Mouse (Mus musculus): ENCODE measurements at regions not wholly inside any gene's neighbourhood (a gene's known extent, or its start where the extent isn't known, plus 50 kb on each side); places are given as distances from the start of the nearest gene placed in this dataset.

GRCm38 (mm10) chr11:84711886-84712285 lies 107.4 kb downstream of the Mrm1 start:
- peaks cover 15% of the 10 kb centered on the region for H3K27me3 ChIP-seq (ENCODE audit: control insufficient read depth, insufficient read depth, low read length)
- H3K36me3 ChIP-seq (ENCODE audit: control insufficient read depth, insufficient read depth): no peaks in the 10 kb centered on the region
- ATAC-seq (replicated peaks; ENCODE audit: extremely low read depth, insufficient read depth, low FRiP score): no peak
- 43% methylated on average over 6 of the region's 6 CpGs for WGBS
- H3K9me3 ChIP-seq (replicated peaks; ENCODE audit: control insufficient read depth, low read length): no peaks in the 10 kb centered on the region
- H3K9ac ChIP-seq (ENCODE audit: low read length): no peak overlapping the region
- no peak overlapping the region for H3K4me3 ChIP-seq (ENCODE audit: low read length)
- no peak overlapping the region for H3K27ac ChIP-seq (ENCODE audit: low read length)
- H3K4me1 ChIP-seq (ENCODE audit: control insufficient read depth, insufficient read depth, low read length): no peaks in the 10 kb centered on the region
- H3K4me2 ChIP-seq (ENCODE audit: low read depth, low read length): no peak overlapping the region

- ATAC-seq (replicated peaks; ENCODE audit: extremely low read depth, insufficient read depth, low FRiP score): no peak
Observed at GRCm38 (mm10) chr11:84708222-84708730, 111.0 kb downstream of the Mrm1 start.

GRCm38 (mm10) chr11:84707772-84708171 lies 111.5 kb downstream of the Mrm1 start:
- H3K9ac ChIP-seq (ENCODE audit: low read length): no peak overlapping the region
- peaks cover 18% of the 10 kb centered on the region for H3K27me3 ChIP-seq (ENCODE audit: control insufficient read depth, insufficient read depth, low read length)

More at GRCm38 (mm10) chr11:84708222-84708730, 111.0 kb downstream of the Mrm1 start:
- Histone ChIP-seq H3K9me3 (replicated peaks; ENCODE audit: control insufficient read depth, low read length) (no peaks in the 10 kb centered on the region), H3K9ac (ENCODE audit: low read length) (no peak overlapping the region), H3K27me3 (ENCODE audit: control insufficient read depth, insufficient read depth, low read length) (peaks cover 15% of the 10 kb centered on the region), H3K36me3 (ENCODE audit: control insufficient read depth, insufficient read depth) (no peaks in the 10 kb centered on the region), H3K4me3 (ENCODE audit: low read length) (no peak overlapping the region), H3K4me1 (ENCODE audit: control insufficient read depth, insufficient read depth, low read length) (no peaks in the 10 kb centered on the region), H3K4me2 (ENCODE audit: low read depth, low read length) (no peak overlapping the region), H3K27ac (ENCODE audit: low read length) (no peak overlapping the region)
- WGBS: 85% methylated on average over 10 of the region's 10 CpGs

GRCm38 (mm10) chr11:84706692-84707091 lies 112.6 kb downstream of the Mrm1 start:
- Histone ChIP-seq H3K27me3 (ENCODE audit: control insufficient read depth, insufficient read depth, low read length) (peaks cover 9% of the 10 kb centered on the region; the same call in 1 of the 2 replicates), H3K36me3 (ENCODE audit: control insufficient read depth, insufficient read depth) (no peaks in the 10 kb centered on the region), H3K9ac (ENCODE audit: low read length) (no peak overlapping the region), H3K4me3 (ENCODE audit: low read length) (no peak overlapping the region), H3K4me2 (ENCODE audit: low read depth, low read length) (no peak overlapping the region), H3K9me3 (replicated peaks; ENCODE audit: control insufficient read depth, low read length) (no peaks in the 10 kb centered on the region), H3K27ac (ENCODE audit: low read length) (no peak overlapping the region), H3K4me1 (ENCODE audit: control insufficient read depth, insufficient read depth, low read length) (no peaks in the 10 kb centered on the region)
- WGBS: 14% methylated on average over 6 of the region's 6 CpGs
- ATAC-seq (replicated peaks; ENCODE audit: extremely low read depth, insufficient read depth, low FRiP score): no peak

More at GRCm38 (mm10) chr11:84707772-84708171, 111.5 kb downstream of the Mrm1 start:
- Histone ChIP-seq H3K9me3 (replicated peaks; ENCODE audit: control insufficient read depth, low read length) (no peaks in the 10 kb centered on the region), H3K4me2 (ENCODE audit: low read depth, low read length) (no peak overlapping the region), H3K4me3 (ENCODE audit: low read length) (no peak overlapping the region), H3K27ac (ENCODE audit: low read length) (no peak overlapping the region), H3K4me1 (ENCODE audit: control insufficient read depth, insufficient read depth, low read length) (no peaks in the 10 kb centered on the region), H3K36me3 (ENCODE audit: control insufficient read depth, insufficient read depth) (no peaks in the 10 kb centered on the region)
- 30% methylated on average over 10 of the region's 10 CpGs for WGBS
- ATAC-seq (replicated peaks; ENCODE audit: extremely low read depth, insufficient read depth, low FRiP score): no peak

- Histone ChIP-seq H3K27ac (ENCODE audit: low read length) (no peak overlapping the region), H3K4me1 (ENCODE audit: control insufficient read depth, insufficient read depth, low read length) (no peaks in the 10 kb centered on the region), H3K9ac (ENCODE audit: low read length) (no peak overlapping the region), H3K4me3 (ENCODE audit: low read length) (no peak overlapping the region), H3K9me3 (replicated peaks; ENCODE audit: control insufficient read depth, low read length) (no peaks in the 10 kb centered on the region), H3K36me3 (ENCODE audit: control insufficient read depth, insufficient read depth) (no peaks in the 10 kb centered on the region), H3K4me2 (ENCODE audit: low read depth, low read length) (peak overlapping the region; percentile 36), H3K27me3 (ENCODE audit: control insufficient read depth, insufficient read depth, low read length) (peaks cover 18% of the 10 kb centered on the region)
- WGBS: 5% methylated on average over 28 of the region's 28 CpGs
- ATAC-seq (replicated peaks; ENCODE audit: extremely low read depth, insufficient read depth, low FRiP score): no peak
Observed at GRCm38 (mm10) chr11:84701319-84702175, 117.8 kb downstream of the Mrm1 start.

- H3K4me1 ChIP-seq (ENCODE audit: control insufficient read depth, insufficient read depth, low read length): no peaks in the 10 kb centered on the region
- 27% methylated on average over 5 of the region's 5 CpGs for WGBS
- H3K4me2 ChIP-seq (ENCODE audit: low read depth, low read length): no peak overlapping the region
- H3K36me3 ChIP-seq (ENCODE audit: control insufficient read depth, insufficient read depth): no peaks in the 10 kb centered on the region
- H3K9me3 ChIP-seq (replicated peaks; ENCODE audit: control insufficient read depth, low read length): no peaks in the 10 kb centered on the region
- no peak overlapping the region for H3K4me3 ChIP-seq (ENCODE audit: low read length)
- H3K27ac ChIP-seq (ENCODE audit: low read length): no peak overlapping the region
- peaks cover 22% of the 10 kb centered on the region for H3K27me3 ChIP-seq (ENCODE audit: control insufficient read depth, insufficient read depth, low read length)
- no peak overlapping the region for H3K9ac ChIP-seq (ENCODE audit: low read length)
- no peak for ATAC-seq (replicated peaks; ENCODE audit: extremely low read depth, insufficient read depth, low FRiP score)
Observed at GRCm38 (mm10) chr11:84697521-84697920, 121.8 kb downstream of the Mrm1 start.

- Histone ChIP-seq H3K9me3 (replicated peaks; ENCODE audit: control insufficient read depth, low read length) (0 out of 2 replicates have a peak, but pooled peaks cover 3% of the 10 kb centered on the region), H3K4me1 (ENCODE audit: control insufficient read depth, insufficient read depth, low read length) (no peaks in the 10 kb centered on the region), H3K4me3 (ENCODE audit: low read length) (no peak overlapping the region), H3K36me3 (ENCODE audit: control insufficient read depth, insufficient read depth) (no peaks in the 10 kb centered on the region), H3K27ac (ENCODE audit: low read length) (no peak overlapping the region), H3K27me3 (ENCODE audit: control insufficient read depth, insufficient read depth, low read length) (peaks cover 8% of the 10 kb centered on the region), H3K9ac (ENCODE audit: low read length) (no peak overlapping the region), H3K4me2 (ENCODE audit: low read depth, low read length) (no peak overlapping the region)
- WGBS: 2% methylated on average over 8 of the region's 10 CpGs
- ATAC-seq (replicated peaks; ENCODE audit: extremely low read depth, insufficient read depth, low FRiP score): no peak
Observed at GRCm38 (mm10) chr11:84692638-84693037, 126.7 kb downstream of the Mrm1 start.

GRCm38 (mm10) chr11:84691410-84692148 lies 127.7 kb downstream of the Mrm1 start:
- Histone ChIP-seq H3K4me3 (ENCODE audit: low read length) (no peak overlapping the region), H3K36me3 (ENCODE audit: control insufficient read depth, insufficient read depth) (no peaks in the 10 kb centered on the region), H3K9ac (ENCODE audit: low read length) (no peak overlapping the region), H3K27me3 (ENCODE audit: control insufficient read depth, insufficient read depth, low read length) (peaks cover 8% of the 10 kb centered on the region), H3K27ac (ENCODE audit: low read length) (no peak overlapping the region), H3K4me2 (ENCODE audit: low read depth, low read length) (no peak overlapping the region), H3K4me1 (ENCODE audit: control insufficient read depth, insufficient read depth, low read length) (no peaks in the 10 kb centered on the region), H3K9me3 (replicated peaks; ENCODE audit: control insufficient read depth, low read length) (0 out of 2 replicates have a peak, but pooled peaks cover 3% of the 10 kb centered on the region)
- 66% methylated on average over 3 of the region's 3 CpGs for WGBS
- ATAC-seq (replicated peaks; ENCODE audit: extremely low read depth, insufficient read depth, low FRiP score): no peak

- Histone ChIP-seq H3K4me1 (ENCODE audit: control insufficient read depth, insufficient read depth, low read length) (no peaks in the 10 kb centered on the region), H3K4me3 (ENCODE audit: low read length) (no peak overlapping the region), H3K27me3 (ENCODE audit: control insufficient read depth, insufficient read depth, low read length) (no peaks in the 10 kb centered on the region), H3K36me3 (ENCODE audit: control insufficient read depth, insufficient read depth) (no peaks in the 10 kb centered on the region), H3K9me3 (replicated peaks; ENCODE audit: control insufficient read depth, low read length) (0 out of 2 replicates have a peak, but pooled peaks cover 3% of the 10 kb centered on the region), H3K4me2 (ENCODE audit: low read depth, low read length) (no peak overlapping the region), H3K9ac (ENCODE audit: low read length) (no peak overlapping the region), H3K27ac (ENCODE audit: low read length) (no peak overlapping the region)
- WGBS: 89% methylated on average over 9 of the region's 9 CpGs
- ATAC-seq (replicated peaks; ENCODE audit: extremely low read depth, insufficient read depth, low FRiP score): no peak
Observed at GRCm38 (mm10) chr11:84686473-84686872, 132.8 kb downstream of the Mrm1 start.

Measured in heart, embryonic 16.5 days (tissue).